13 mouse cellular contexts compared by ENCODE assay signal in genomic region chr11:116816769-116817168, GRCm38 (mm10). TPM values are rescaled to one million over a fixed set of nuclear protein-coding genes. Genes with fewer than 3 reads are reported as not detected.
A peak's percentile ranks its signal among the peaks of the same experiment; 100 is the strongest.
DNase-seq lines count a peak whose midpoint lies in the region; TF ChIP-seq lines count a peak whose summit lies in the region.
"Had no signal": no experiment of that assay in that cellular context is flagged by ENCODE, and none has a peak within 500 bp of the region (broad histone marks: within the 10 kb centered on the region; RNA-seq: fewer than 3 reads in every experiment).

No protein-coding gene starts in this region.

- H3K27me3 ChIP-seq in kidney, adult 2 months (replicated peaks; ENCODE audit: control insufficient read depth, insufficient read depth, low read length): no peaks in the 10 kb centered on the region
- H3K27me3 ChIP-seq: embryonic facial prominence, embryonic 15.5 days; midbrain, embryonic 13.5 days had no signal

- TF ChIP-seq POLR2A in kidney, adult 2 months (IDR thresholded peaks at IDR 0.05; ENCODE audit: low read depth, low read length): no peak

- 76% methylated on average over 5 of the region's 5 CpGs for WGBS in kidney, adult 2 months

- intact Hi-C loops in left cerebral cortex, postnatal 14 days (cut with DNase I): no loop called here

- no peaks in the 10 kb centered on the region for H3K36me3 ChIP-seq in kidney, adult 2 months (ENCODE audit: control insufficient read depth, insufficient read depth, low read length)
- H3K36me3 ChIP-seq: embryonic facial prominence, embryonic 15.5 days; liver, embryonic 12.5 days; midbrain, embryonic 13.5 days had no signal

- peak; percentile 61 for DNase-seq in adrenal gland, adult 2 months
- no peak for DNase-seq in adrenal gland, adult 18-20 months (ENCODE audit: low spot score in 2 of 2)
- peak; percentile 27 for DNase-seq in kidney, adult 2 months
- no peak for DNase-seq in kidney, adult 8-10 months
- peak; percentile 61 for DNase-seq in adrenal gland, postnatal 14 days
- DNase-seq in lung, postnatal 14 days: peak; percentile 44
- DNase-seq in left cerebral cortex, adult 9 months (ENCODE audit: low spot score in 2 of 2): no peak
- DNase-seq in left cerebral cortex, postnatal 14 days (ENCODE audit: low spot score in 2 of 2): no peak
- DNase-seq: layer of hippocampus, postnatal 36 days had no signal

- H3K27ac ChIP-seq in kidney, adult 2 months (ENCODE audit: insufficient read depth, low read depth, low read length): 0 out of 2 replicates have a peak overlapping the region, but pooled peaks have one; percentile 22
- H3K27ac ChIP-seq: liver, embryonic 12.5 days had no signal

- H3K4me1 ChIP-seq in kidney, adult 2 months (ENCODE audit: control insufficient read depth, insufficient read depth, low read length): 0 out of 2 replicates have a peak, but pooled peaks cover 9% of the 10 kb centered on the region

- H3K4me3 ChIP-seq in kidney, adult 2 months (ENCODE audit: insufficient read depth, low read depth, low read length): no peak overlapping the region
- H3K4me3 ChIP-seq: embryonic facial prominence, embryonic 15.5 days; liver, embryonic 12.5 days; midbrain, embryonic 13.5 days had no signal

- no peak for TF ChIP-seq CTCF in kidney, adult 2 months (conservative IDR thresholded peaks at IDR 0.05; ENCODE audit: insufficient read depth, insufficient read length, low read depth, low read length)

RNA-seq across cellular contexts. Expression of gene Mxra7, which starts 11.1 kb away (rescaled TPM):
- total RNA-seq in adrenal gland, adult 2 months (2021): 10 to 100 TPM; 37.2 to 78.7 TPM
- 282 and 392 TPM in 2 replicates for polyA plus RNA-seq in adrenal gland, adult 2 months (2012; rRNA removed)
- 10 to 100 TPM; 44.3 to 55.9 TPM for total RNA-seq in adrenal gland, adult 18-20 months (2021)
- 11.3 TPM in 2 replicates for polyA plus RNA-seq in kidney, adult 2 months (2012; rRNA removed)
- total RNA-seq in adrenal gland, postnatal 14 days (2021): 28.6 and 32.8 TPM in 2 replicates
- total RNA-seq in left cerebral cortex, postnatal 14 days (2021): 10 to 100 TPM; 14.9 to 15.9 TPM
- polyA plus RNA-seq: inflammation-experienced regulatory T-cells, adult 6 months had no signal

RNA-seq across cellular contexts. Expression of gene Mettl23, which starts 26.3 kb away (rescaled TPM):
- total RNA-seq in adrenal gland, adult 2 months (2021): 10 to 100 TPM; 22.5 to 35.2 TPM
- 25.9 and 26.6 TPM in 2 replicates for polyA plus RNA-seq in adrenal gland, adult 2 months (2012; rRNA removed)
- total RNA-seq in adrenal gland, adult 18-20 months (2021): 10 to 100 TPM; 32.2 to 32.7 TPM
- polyA plus RNA-seq in kidney, adult 2 months (2012; rRNA removed): 26.8 and 32.8 TPM in 2 replicates
- 31.1 and 34.4 TPM in 2 replicates for total RNA-seq in adrenal gland, postnatal 14 days (2021)
- 10 to 100 TPM; 25.8 to 28.4 TPM for total RNA-seq in left cerebral cortex, postnatal 14 days (2021)

RNA-seq across cellular contexts. Expression of gene Jmjd6, which starts 26.5 kb away (rescaled TPM):
- 10 to 100 TPM; 30.6 to 50.7 TPM for total RNA-seq in adrenal gland, adult 2 months (2021)
- 17.3 and 18.8 TPM in 2 replicates for polyA plus RNA-seq in adrenal gland, adult 2 months (2012; rRNA removed)
- total RNA-seq in adrenal gland, adult 18-20 months (2021): 10 to 100 TPM; 42.2 to 52.6 TPM
- polyA plus RNA-seq in kidney, adult 2 months (2012; rRNA removed): 19.6 and 20.9 TPM in 2 replicates
- total RNA-seq in adrenal gland, postnatal 14 days (2021): 40.2 and 40.7 TPM in 2 replicates
- 10 to 100 TPM; 25.4 to 30.2 TPM for total RNA-seq in left cerebral cortex, postnatal 14 days (2021)

RNA-seq across cellular contexts. Expression of gene Mfsd11, which starts 35.5 kb away (rescaled TPM):
- 10 to 100 TPM; 31.3 to 43.6 TPM for total RNA-seq in adrenal gland, adult 2 months (2021)
- 36.8 and 48.1 TPM in 2 replicates for polyA plus RNA-seq in adrenal gland, adult 2 months (2012; rRNA removed)
- total RNA-seq in adrenal gland, adult 18-20 months (2021): 10 to 100 TPM; 39.3 to 42.3 TPM
- 44.9 and 48.5 TPM in 2 replicates for polyA plus RNA-seq in kidney, adult 2 months (2012; rRNA removed)
- total RNA-seq in adrenal gland, postnatal 14 days (2021): 29.1 and 32.6 TPM in 2 replicates
- 10 to 100 TPM; 36.9 to 45.9 TPM for total RNA-seq in left cerebral cortex, postnatal 14 days (2021)

RNA-seq across cellular contexts. Expression of gene Srsf2, which starts 36.1 kb away (rescaled TPM):
- 100 to 1,000 TPM; 223 to 256 TPM for total RNA-seq in adrenal gland, adult 2 months (2021)
- 693 and 1,121 TPM in 2 replicates for polyA plus RNA-seq in adrenal gland, adult 2 months (2012; rRNA removed)
- total RNA-seq in adrenal gland, adult 18-20 months (2021): 100 to 1,000 TPM; 228 to 275 TPM
- polyA plus RNA-seq in kidney, adult 2 months (2012; rRNA removed): 214 and 336 TPM in 2 replicates
- total RNA-seq in adrenal gland, postnatal 14 days (2021): 244 and 250 TPM in 2 replicates
- total RNA-seq in left cerebral cortex, postnatal 14 days (2021): 100 to 1,000 TPM; 161 to 168 TPM

Comparison
In these comparisons a context has a peak if more than half of its experiments do, and no peak if none do; other contexts are left out.
1. DNase-seq: peak in adrenal gland, adult 2 months (single experiment), kidney, adult 2 months (single experiment), adrenal gland, postnatal 14 days (single experiment) and lung, postnatal 14 days (single experiment); none in adrenal gland, adult 18-20 months (0 of 2), kidney, adult 8-10 months (0 of 2), left cerebral cortex, adult 9 months (0 of 2) and left cerebral cortex, postnatal 14 days (0 of 2).